Mouse (Mus musculus): Measurements from ENCODE around the gene Celf1.

Gene Celf1

GRCm38 (mm10) chr2:90939750-90940149 lies 432 bp upstream of the Celf1 start:
- DNase-seq (ENCODE audit: low read depth), result peak; percentile 40

GRCm38 (mm10) chr2:90941744-90942143 lies 1.6 kb downstream of the Celf1 start:
- no peak for DNase-seq (ENCODE audit: low read depth)

- DNase-seq (ENCODE audit: low read depth), result no peak
Measured at GRCm38 (mm10) chr2:90950149-90950548, 10.0 kb downstream of the Celf1 start.

- DNase-seq (ENCODE audit: low read depth), result no peak
Measured at GRCm38 (mm10) chr2:90950582-90951194, 10.5 kb downstream of the Celf1 start.

GRCm38 (mm10) chr2:90953461-90953860 lies 13.3 kb downstream of the Celf1 start:
- no peak for DNase-seq (ENCODE audit: low read depth)

GRCm38 (mm10) chr2:90956053-90956452 lies 15.9 kb downstream of the Celf1 start:
- DNase-seq (ENCODE audit: low read depth), result no peak

- no peak for DNase-seq (ENCODE audit: low read depth)
Measured at GRCm38 (mm10) chr2:90958856-90959255, 18.7 kb downstream of the Celf1 start.

GRCm38 (mm10) chr2:90960012-90960411 lies 19.8 kb downstream of the Celf1 start:
- no peak for DNase-seq (ENCODE audit: low read depth)

GRCm38 (mm10) chr2:90963304-90963703 lies 23.1 kb downstream of the Celf1 start:
- DNase-seq (ENCODE audit: low read depth), result no peak

- no peak for DNase-seq (ENCODE audit: low read depth)
Measured at GRCm38 (mm10) chr2:90964811-90965465, 24.8 kb downstream of the Celf1 start.

- DNase-seq (ENCODE audit: low read depth), result peak; percentile 43
Measured at GRCm38 (mm10) chr2:90965466-90966080, 25.4 kb downstream of the Celf1 start.

- no peak for DNase-seq (ENCODE audit: low read depth)
Measured at GRCm38 (mm10) chr2:90970606-90971005, 30.4 kb downstream of the Celf1 start.

GRCm38 (mm10) chr2:90974101-90974500 lies 33.9 kb downstream of the Celf1 start:
- no peak for DNase-seq (ENCODE audit: low read depth)

- DNase-seq (ENCODE audit: low read depth), result no peak
Measured at GRCm38 (mm10) chr2:90975181-90975835, 35.1 kb downstream of the Celf1 start.

- no peak for DNase-seq (ENCODE audit: low read depth)
Measured at GRCm38 (mm10) chr2:90976590-90976989, 36.4 kb downstream of the Celf1 start.

- DNase-seq (ENCODE audit: low read depth), result no peak
Measured at GRCm38 (mm10) chr2:90977291-90977690, 37.1 kb downstream of the Celf1 start.

- DNase-seq (ENCODE audit: low read depth), result no peak
Measured at GRCm38 (mm10) chr2:90986055-90986454, 45.9 kb downstream of the Celf1 start.

GRCm38 (mm10) chr2:91008536-91008935 lies 68.4 kb downstream of the Celf1 start:
- no peak for DNase-seq (ENCODE audit: low read depth)

- no peak for DNase-seq (ENCODE audit: low read depth)
Measured at GRCm38 (mm10) chr2:91013881-91014280, 73.7 kb downstream of the Celf1 start.

GRCm38 (mm10) chr2:91015386-91015785 lies 75.2 kb downstream of the Celf1 start:
- no peak for DNase-seq (ENCODE audit: low read depth)

- DNase-seq (ENCODE audit: low read depth), result no peak
Measured at GRCm38 (mm10) chr2:91018061-91018788, 78.0 kb downstream of the Celf1 start.

GRCm38 (mm10) chr2:91019911-91020310 lies 79.7 kb downstream of the Celf1 start:
- no peak for DNase-seq (ENCODE audit: low read depth)
